Mouse (Mus musculus): ENCODE results near the gene Rspo4.

DNA sequence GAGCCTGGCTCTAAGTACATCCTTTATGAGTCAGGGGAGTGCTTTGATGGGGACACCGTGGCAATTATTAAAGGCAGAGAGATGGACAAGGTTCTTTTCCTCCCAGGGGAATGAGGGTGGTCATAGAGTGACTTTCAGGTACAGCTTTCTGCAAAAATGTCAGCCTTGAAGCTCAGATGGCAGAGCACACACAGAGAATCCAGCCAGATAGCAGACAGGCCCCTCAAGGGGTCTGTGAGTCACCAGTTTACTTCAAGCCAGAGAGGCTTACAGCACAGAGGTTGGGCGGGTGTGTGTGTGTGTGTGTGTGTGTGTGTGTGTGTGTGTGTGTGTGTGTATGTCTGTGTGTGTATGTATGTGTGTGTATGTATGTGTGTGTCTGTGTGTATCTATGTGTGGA is 64.3 kb downstream of the Rspo4 start:
- TF ChIP-seq CHD2 (IDR thresholded peaks at IDR 0.05; ENCODE audit: low read depth, low read length) (no peak), MAFK (IDR thresholded peaks at IDR 0.05; ENCODE audit: insufficient read depth, low read depth, low read length) (no peak), HCFC1 (IDR thresholded peaks at IDR 0.05; ENCODE audit: borderline replicate concordance, insufficient read depth, low read length) (no peak), ZC3H11A (IDR thresholded peaks at IDR 0.05; ENCODE audit: borderline replicate concordance, low read depth, low read length) (no peak)
